ENCODE assay signal across 26 mouse cellular contexts in the genomic region with DNA sequence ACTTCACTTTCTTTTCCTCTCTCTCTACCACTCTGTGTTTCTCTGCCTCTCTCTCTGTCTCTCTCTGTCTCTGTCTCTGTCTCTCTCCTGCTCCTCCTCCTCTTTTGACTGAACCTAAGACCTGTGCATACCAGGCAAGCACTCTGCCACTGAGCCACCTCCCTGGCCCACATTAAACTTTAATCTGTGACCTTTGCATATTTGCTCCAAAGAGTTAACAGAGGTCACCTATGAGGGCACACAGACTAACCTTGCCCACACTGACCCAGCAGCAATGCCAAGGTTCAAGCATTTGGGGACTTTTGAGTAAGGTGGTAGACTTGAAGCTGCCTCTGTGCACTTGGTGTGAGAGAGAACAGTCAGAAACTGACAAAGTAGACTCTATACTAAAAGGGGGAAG.
"Had no signal": no experiment of that assay in that cellular context is flagged by ENCODE, and none has a peak within 500 bp of the region (broad histone marks: within the 10 kb centered on the region; RNA-seq: fewer than 3 reads in every experiment).

No protein-coding gene starts in this region.

- H3K27ac ChIP-seq: gastrocnemius, adult 2 months; heart, adult 2 months; heart, embryonic 13.5 days; heart, embryonic 15.5 days; hindbrain, embryonic 10.5 days; hindbrain, embryonic 12.5 days; hindbrain, embryonic 14.5 days; intestine, embryonic 15.5 days; kidney, postnatal 0 days; layer of hippocampus, adult 2 months; left cerebral cortex, adult 2 months; limb, embryonic 10.5 days; limb, embryonic 12.5 days; liver, embryonic 12.5 days; liver, embryonic 14.5 days had no signal

- H3K9ac ChIP-seq: heart, embryonic 13.5 days; heart, embryonic 15.5 days; hindbrain, embryonic 12.5 days; hindbrain, embryonic 14.5 days; intestine, embryonic 15.5 days; limb, embryonic 12.5 days; liver, embryonic 12.5 days; liver, embryonic 14.5 days had no signal

- H3K27me3 ChIP-seq: heart, embryonic 13.5 days; heart, embryonic 15.5 days; hindbrain, embryonic 12.5 days; intestine, embryonic 15.5 days; limb, embryonic 12.5 days; liver, embryonic 12.5 days had no signal

- H3K4me1 ChIP-seq: heart, embryonic 13.5 days; heart, embryonic 15.5 days; hindbrain, embryonic 10.5 days; hindbrain, embryonic 12.5 days; intestine, embryonic 15.5 days; limb, embryonic 10.5 days; liver, embryonic 12.5 days had no signal

- H3K4me3 ChIP-seq: gastrocnemius, adult 2 months; heart, adult 2 months; heart, embryonic 13.5 days; heart, embryonic 15.5 days; hindbrain, embryonic 10.5 days; hindbrain, embryonic 12.5 days; intestine, embryonic 15.5 days; layer of hippocampus, adult 2 months; left cerebral cortex, adult 2 months; limb, embryonic 10.5 days; limb, embryonic 12.5 days; liver, embryonic 12.5 days had no signal

- ATAC-seq: forebrain, embryonic 16.5 days; hindbrain, embryonic 16.5 days; inflammation-experienced regulatory T-cells, adult 6 months; intestine, embryonic 15.5 days; intestine, postnatal 0 days; liver, embryonic 12.5 days had no signal

- DNase-seq: gastrocnemius, adult 2 months; gastrocnemius, postnatal 10 days; gastrocnemius, postnatal 25 days; heart, adult 2 months; heart, postnatal 14 days; heart, postnatal 4 days; liver; lung, adult 2 months had no signal

- H3K9me3 ChIP-seq: heart, embryonic 13.5 days; heart, embryonic 15.5 days; hindbrain, embryonic 10.5 days; hindbrain, embryonic 12.5 days; intestine, embryonic 15.5 days; limb, embryonic 10.5 days; limb, embryonic 12.5 days; liver, embryonic 12.5 days had no signal

- H3K36me3 ChIP-seq: heart, embryonic 13.5 days; heart, embryonic 15.5 days; hindbrain, embryonic 10.5 days; hindbrain, embryonic 12.5 days; intestine, embryonic 15.5 days; limb, embryonic 10.5 days; limb, embryonic 12.5 days; liver, embryonic 12.5 days had no signal

- H3K4me2 ChIP-seq: heart, embryonic 11.5 days; heart, embryonic 13.5 days; heart, embryonic 15.5 days; hindbrain, embryonic 12.5 days; hindbrain, embryonic 14.5 days; intestine, embryonic 15.5 days; limb, embryonic 12.5 days; liver, embryonic 12.5 days had no signal
